Mouse (Mus musculus) ES-Bruce4 (cell line): ENCODE results near the gene Bank1.
"Not testable (repeated sequence)": the region's sequence is repeated elsewhere in the genome, so short reads cannot be mapped to it uniquely, and the experiment has no call there.

Experiments
- EP300 ChIP-seq: IDR thresholded peaks from 2 replicates; pipeline ENCODE4 v1.6.1; 2011; ENCODE audit warnings: low read depth, low read length; ENCODE audit not compliant: insufficient read depth
- POLR2A ChIP-seq: IDR thresholded peaks from one replicate; pipeline ENCODE4 v1.8.1; 2011; ENCODE audit warnings: low read length; ENCODE audit not compliant: insufficient read depth

DNA sequence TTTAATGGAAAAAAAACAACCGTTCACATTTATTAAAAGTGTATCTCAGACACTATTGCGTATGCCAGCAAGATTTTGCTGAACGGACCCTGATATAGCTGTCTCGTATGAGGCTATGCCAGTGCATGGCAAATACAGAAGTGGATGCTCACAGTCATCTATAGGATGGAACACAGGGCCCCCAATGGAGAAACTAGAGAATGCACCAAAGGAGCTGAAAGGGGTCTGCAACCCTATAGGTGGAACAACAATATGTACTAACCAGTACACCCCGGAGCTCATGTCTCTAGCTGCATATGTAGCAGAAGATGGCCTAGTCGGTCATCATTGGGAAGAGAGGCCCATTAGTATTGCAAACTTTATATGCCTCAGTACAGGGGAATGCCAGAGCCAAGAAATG is 1.1 kb downstream of the Bank1 start:
- TF ChIP-seq POLR2A, EP300: not testable (repeated sequence)
